Mouse (Mus musculus): ENCODE data around the gene Gm27029. TPM values are rescaled to one million over a fixed set of nuclear protein-coding genes. Genes with fewer than 3 reads are reported as not detected.

Gm27029 gene
- polyA plus RNA-seq, 1 experiment = 7.1 TPM

DNA sequence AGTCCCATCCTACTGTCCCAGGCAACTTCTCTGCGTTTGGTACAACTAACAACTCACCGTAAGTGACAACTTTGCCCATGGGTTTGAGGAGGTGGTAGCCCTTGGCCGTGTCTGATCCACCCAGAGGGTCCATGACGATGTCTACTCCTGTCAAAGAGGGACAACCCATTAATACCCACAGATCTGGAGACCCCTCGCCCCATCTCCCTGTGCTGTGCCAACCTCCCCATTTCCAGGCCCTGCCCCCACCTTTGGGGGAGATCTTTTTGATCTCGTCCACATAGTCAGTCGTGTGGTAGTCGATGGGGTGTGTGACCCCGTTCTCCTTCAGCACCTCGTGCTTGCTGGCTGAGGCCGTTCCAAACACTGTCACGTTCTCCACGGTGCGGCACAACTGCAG lies 37.5 kb upstream of the Gm27029 start:
- peaks cover 4% of the 10 kb centered on the region for H3K4me1 ChIP-seq (ENCODE audit: control insufficient read depth, insufficient read depth, low read length)
- TF ChIP-seq CTCF (IDR thresholded peaks at IDR 0.05; ENCODE audit: control insufficient read depth, insufficient read depth, low read length) = no peak
- 0 out of 2 replicates have a peak, but pooled peaks have one; percentile 3 for TF ChIP-seq POLR2A (IDR thresholded peaks at IDR 0.05; ENCODE audit: borderline replicate concordance, control insufficient read depth, low read depth, low read length)
- 86% methylated on average over 14 of the region's 14 CpGs for WGBS
- no peak overlapping the region for H3K4me3 ChIP-seq (replicated peaks; ENCODE audit: control insufficient read depth, low read depth, low read length)
- no peak overlapping the region for H3K27ac ChIP-seq (ENCODE audit: control insufficient read depth, insufficient read depth, low read depth, low read length, poor library complexity)

DNA sequence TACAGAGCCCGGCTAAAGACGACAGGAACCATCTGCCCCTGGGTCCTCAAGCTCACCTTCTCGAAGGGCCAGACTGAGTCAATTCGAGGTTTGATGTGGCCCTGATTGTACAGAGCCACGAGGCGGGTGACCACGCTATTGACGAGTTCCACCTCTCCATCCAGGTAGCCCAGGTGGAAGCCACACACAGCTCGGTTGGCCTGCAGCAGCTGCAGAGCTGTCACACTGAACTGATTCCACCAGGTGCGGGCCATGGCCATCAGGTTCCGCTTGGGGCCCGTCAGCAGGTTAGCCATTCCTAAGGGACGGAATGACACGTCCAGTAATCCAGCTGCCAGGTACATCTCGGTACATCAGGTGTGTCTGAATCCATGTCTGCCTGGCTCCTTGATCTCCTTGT lies 35.7 kb upstream of the Gm27029 start:
- 87% methylated on average over 15 of the region's 15 CpGs for whole genome bisulfite sequencing
- Histone ChIP-seq H3K27ac (ENCODE audit: control insufficient read depth, insufficient read depth, low read depth, low read length, poor library complexity) (no peak overlapping the region), H3K4me1 (ENCODE audit: control insufficient read depth, insufficient read depth, low read length) (peaks cover 1% of the 10 kb centered on the region; the same call in 1 of the 2 replicates), H3K4me3 (replicated peaks; ENCODE audit: control insufficient read depth, low read depth, low read length) (no peak overlapping the region)
- no peak for TF ChIP-seq POLR2A (IDR thresholded peaks at IDR 0.05; ENCODE audit: borderline replicate concordance, control insufficient read depth, low read depth, low read length)

GRCm38 (mm10) chr11:101459716-101460115 lies 35.1 kb upstream of the Gm27029 start:
- WGBS = 75% methylated on average over 6 of the region's 6 CpGs
- TF ChIP-seq CTCF (IDR thresholded peaks at IDR 0.05; ENCODE audit: control insufficient read depth, insufficient read depth, low read length) (no peak), POLR2A (IDR thresholded peaks at IDR 0.05; ENCODE audit: borderline replicate concordance, control insufficient read depth, low read depth, low read length) (no peak)
- no peak overlapping the region for H3K27ac ChIP-seq (ENCODE audit: control insufficient read depth, insufficient read depth, low read depth, low read length, poor library complexity)

DNA sequence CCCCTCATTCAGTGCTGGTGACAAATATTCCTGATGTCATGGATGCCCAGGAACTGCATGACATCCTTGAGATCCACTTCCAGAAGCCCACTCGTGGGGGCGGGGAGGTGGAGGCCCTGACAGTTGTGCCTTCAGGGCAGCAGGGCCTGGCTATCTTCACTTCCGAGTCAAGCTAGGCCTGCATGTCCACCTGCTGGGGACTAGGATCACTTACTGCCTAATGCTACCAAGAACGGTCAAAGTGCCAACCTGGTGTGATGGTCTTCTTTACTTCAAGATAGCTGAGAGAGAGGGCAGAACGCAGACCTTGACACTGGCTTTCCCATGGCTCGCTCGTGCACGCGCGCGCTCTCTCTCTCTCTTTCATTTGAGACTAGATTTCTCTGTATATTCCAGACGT lies 33.6 kb upstream of the Gm27029 start:
- Histone ChIP-seq H3K4me3 (replicated peaks; ENCODE audit: control insufficient read depth, low read depth, low read length) (no peak overlapping the region), H3K4me1 (ENCODE audit: control insufficient read depth, insufficient read depth, low read length) (no peaks in the 10 kb centered on the region), H3K27ac (ENCODE audit: control insufficient read depth, insufficient read depth, low read depth, low read length, poor library complexity) (no peak overlapping the region)
- WGBS = 92% methylated on average over 12 of the region's 12 CpGs
- TF ChIP-seq POLR2A (IDR thresholded peaks at IDR 0.05; ENCODE audit: borderline replicate concordance, control insufficient read depth, low read depth, low read length) (no peak), CTCF (IDR thresholded peaks at IDR 0.05; ENCODE audit: control insufficient read depth, insufficient read depth, low read length) (no peak)

More at GRCm38 (mm10) chr11:101459716-101460115, 35.1 kb upstream of the Gm27029 start:
- H3K4me1 ChIP-seq (ENCODE audit: control insufficient read depth, insufficient read depth, low read length) = peaks cover 1% of the 10 kb centered on the region; the same call in 1 of the 2 replicates
- H3K4me3 ChIP-seq (replicated peaks; ENCODE audit: control insufficient read depth, low read depth, low read length) = no peak overlapping the region

GRCm38 (mm10) chr11:101457631-101458030 lies 33.0 kb upstream of the Gm27029 start:
- Histone ChIP-seq H3K4me3 (replicated peaks; ENCODE audit: control insufficient read depth, low read depth, low read length) (no peak overlapping the region), H3K27ac (ENCODE audit: control insufficient read depth, insufficient read depth, low read depth, low read length, poor library complexity) (no peak overlapping the region), H3K4me1 (ENCODE audit: control insufficient read depth, insufficient read depth, low read length) (no peaks in the 10 kb centered on the region)
- TF ChIP-seq CTCF (IDR thresholded peaks at IDR 0.05; ENCODE audit: control insufficient read depth, insufficient read depth, low read length) = no peak
- no peak for TF ChIP-seq POLR2A (IDR thresholded peaks at IDR 0.05; ENCODE audit: borderline replicate concordance, control insufficient read depth, low read depth, low read length)
- 75% methylated on average over 9 of the region's 9 CpGs for WGBS

DNA sequence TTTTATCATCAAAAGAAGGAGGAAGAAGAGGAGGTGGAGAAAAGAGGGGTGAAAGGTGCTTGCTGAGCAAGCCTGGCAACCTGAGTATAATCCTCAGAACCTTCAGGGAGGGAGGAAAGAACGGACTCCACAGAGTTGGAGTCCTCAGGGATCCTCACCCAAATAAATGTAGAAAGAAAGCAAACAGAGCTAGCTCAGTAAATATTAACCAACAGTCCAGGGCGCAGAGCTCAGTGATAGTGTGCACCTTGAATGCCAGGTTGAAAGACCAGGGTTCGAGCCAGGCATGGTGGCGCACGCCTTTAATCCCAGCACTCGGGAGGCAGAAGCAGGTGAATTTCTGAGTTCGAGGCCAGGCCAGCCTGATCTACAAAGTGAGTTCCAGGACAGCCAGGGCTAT lies 31.0 kb upstream of the Gm27029 start:
- TF ChIP-seq CTCF (IDR thresholded peaks at IDR 0.05; ENCODE audit: control insufficient read depth, insufficient read depth, low read length) (no peak), POLR2A (IDR thresholded peaks at IDR 0.05; ENCODE audit: borderline replicate concordance, control insufficient read depth, low read depth, low read length) (no peak)
- Histone ChIP-seq H3K27ac (ENCODE audit: control insufficient read depth, insufficient read depth, low read depth, low read length, poor library complexity) (no peak overlapping the region), H3K4me3 (replicated peaks; ENCODE audit: control insufficient read depth, low read depth, low read length) (no peak overlapping the region), H3K4me1 (ENCODE audit: control insufficient read depth, insufficient read depth, low read length) (no peaks in the 10 kb centered on the region; the same call in 1 of the 2 replicates)
- 89% methylated on average over 7 of the region's 7 CpGs for WGBS

DNA sequence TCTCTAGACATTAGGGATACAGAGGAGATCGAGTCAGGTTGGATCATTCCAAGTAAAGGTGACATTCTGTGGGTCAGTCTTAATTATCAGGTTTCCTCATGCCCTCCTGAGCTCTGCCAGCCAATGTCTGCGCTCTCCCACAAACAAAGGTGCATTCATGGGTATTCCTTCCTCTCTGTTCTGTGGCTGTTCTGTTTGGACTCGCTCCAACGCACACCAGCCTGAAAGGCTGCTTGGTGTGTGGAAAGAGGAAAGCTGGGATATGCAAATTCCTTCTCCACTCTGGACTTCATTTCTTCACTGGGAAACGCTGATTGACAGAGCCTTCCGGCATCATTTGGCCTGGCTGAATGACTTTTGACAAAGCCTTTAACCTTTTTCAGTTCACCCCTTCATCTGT lies 30.1 kb upstream of the Gm27029 start:
- Histone ChIP-seq H3K27ac (ENCODE audit: control insufficient read depth, insufficient read depth, low read depth, low read length, poor library complexity) (no peak overlapping the region), H3K4me1 (ENCODE audit: control insufficient read depth, insufficient read depth, low read length) (no peaks in the 10 kb centered on the region; the same call in 1 of the 2 replicates), H3K4me3 (replicated peaks; ENCODE audit: control insufficient read depth, low read depth, low read length) (no peak overlapping the region)
- 90% methylated on average over 6 of the region's 6 CpGs for WGBS
- no peak for TF ChIP-seq POLR2A (IDR thresholded peaks at IDR 0.05; ENCODE audit: borderline replicate concordance, control insufficient read depth, low read depth, low read length)
- no peak for TF ChIP-seq CTCF (IDR thresholded peaks at IDR 0.05; ENCODE audit: control insufficient read depth, insufficient read depth, low read length)

GRCm38 (mm10) chr11:101452093-101452774 lies 27.6 kb upstream of the Gm27029 start:
- WGBS = 37% methylated on average over 10 of the region's 10 CpGs
- H3K4me1 ChIP-seq (ENCODE audit: control insufficient read depth, insufficient read depth, low read length) = peaks cover 2% of the 10 kb centered on the region; the same call in 1 of the 2 replicates
- TF ChIP-seq CTCF (IDR thresholded peaks at IDR 0.05; ENCODE audit: control insufficient read depth, insufficient read depth, low read length) (no peak), POLR2A (IDR thresholded peaks at IDR 0.05; ENCODE audit: borderline replicate concordance, control insufficient read depth, low read depth, low read length) (no peak)
- H3K4me3 ChIP-seq (replicated peaks; ENCODE audit: control insufficient read depth, low read depth, low read length) = no peak overlapping the region
- H3K27ac ChIP-seq (ENCODE audit: control insufficient read depth, insufficient read depth, low read depth, low read length, poor library complexity) = no peak overlapping the region

All from bone marrow, adult 2 months (tissue).